2 mouse cellular contexts compared by ENCODE assay signal in genomic region chr12:78964496-78964895, GRCm38 (mm10). TPM values are rescaled to one million over a fixed set of nuclear protein-coding genes. Genes with fewer than 3 reads are reported as not detected.
"Had no signal": no experiment of that assay in that cellular context is flagged by ENCODE, and none has a peak within 500 bp of the region (broad histone marks: within the 10 kb centered on the region; RNA-seq: fewer than 3 reads in every experiment).

No protein-coding gene starts in this region.

RNA-seq across cellular contexts. Expression of gene Plek2, which starts 57.7 kb away (rescaled TPM):
- total RNA-seq: megakaryocyte, adult 5-6 weeks; neutrophil, adult 5-6 weeks had no signal
